Mouse (Mus musculus): ENCODE data around the gene Lhb. TPM values are rescaled to one million over a fixed set of nuclear protein-coding genes. Genes with fewer than 3 reads are reported as not detected.

Lhb gene
- total RNA-seq, 2 experiments from 2014 or later, result 0.51 to 0.73 TPM

DNA sequence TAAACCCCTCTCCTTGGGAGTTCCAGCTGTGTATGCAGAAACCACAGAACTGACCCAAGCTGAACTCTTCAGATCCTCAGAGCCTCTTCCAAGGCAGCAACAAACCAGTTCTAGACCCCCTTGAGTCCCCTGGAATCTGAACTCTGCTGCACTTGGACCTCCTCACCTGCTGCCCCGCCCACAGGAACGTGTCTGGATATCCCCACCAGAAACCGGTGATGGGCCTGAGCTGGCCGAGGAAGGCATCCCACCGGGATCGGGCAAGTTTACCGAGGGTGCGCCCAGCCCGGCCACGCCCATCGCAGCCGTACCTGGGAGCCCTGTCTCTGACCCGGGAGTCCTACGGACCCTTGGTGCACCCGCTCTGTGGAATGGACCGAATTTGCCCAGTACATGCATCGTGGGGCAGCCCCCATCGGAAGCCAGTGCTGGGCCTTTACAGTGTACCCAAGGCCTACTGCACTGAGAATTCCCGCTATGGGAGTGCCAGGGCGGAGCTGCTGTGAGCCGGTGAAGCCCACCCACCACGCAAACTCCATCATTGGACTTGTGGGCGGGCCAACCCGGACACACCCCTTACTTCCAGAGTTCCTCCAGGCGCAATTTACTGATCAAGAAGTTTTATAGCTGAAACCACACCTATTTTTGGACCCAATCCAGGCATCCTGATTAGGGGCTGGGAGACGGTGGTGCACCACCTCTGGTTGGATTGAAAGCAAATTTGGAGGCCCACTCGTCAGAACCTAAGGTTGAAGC lies 583 bp upstream of the Lhb start:
- no peak for TF ChIP-seq CTCF (IDR thresholded peaks at IDR 0.05)
- Histone ChIP-seq H3K27ac (no peak overlapping the region), H3K4me3 (no peak overlapping the region)
- intact Hi-C loops (cut with DNase I), result no loop called here
- no peak for DNase-seq

GRCm38 (mm10) chr7:45421194-45421593 lies 574 bp downstream of the Lhb start:
- no peak overlapping the region for H3K4me3 ChIP-seq
- TF ChIP-seq CTCF (IDR thresholded peaks at IDR 0.05), result no peak
- no peak overlapping the region for H3K27ac ChIP-seq
- intact Hi-C loops (cut with DNase I), result no loop called here
- no peak for DNase-seq

DNA sequence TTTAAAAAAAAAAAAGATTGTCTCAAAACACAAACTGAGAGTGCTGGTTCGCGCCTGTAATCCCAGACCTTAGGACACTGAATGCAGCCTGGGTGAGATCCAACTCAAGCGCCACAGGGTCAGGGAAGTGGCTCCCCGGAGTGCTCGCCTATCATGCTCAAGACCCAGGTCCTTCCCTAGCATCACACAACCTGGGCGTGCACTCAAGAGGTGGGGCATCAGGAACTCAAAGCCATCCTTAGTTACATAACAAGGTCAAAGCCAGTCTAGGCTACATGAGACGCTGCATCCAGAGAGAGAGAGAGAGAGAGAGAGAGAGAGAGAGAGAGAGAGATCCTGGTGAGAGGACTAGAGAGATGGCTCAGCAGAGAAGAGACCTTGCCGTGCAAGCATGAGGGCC lies 5.9 kb downstream of the Lhb start:
- H3K27ac ChIP-seq, result peak overlapping the region; percentile 63
- DNase-seq, result peak; percentile 71
- no peak overlapping the region for H3K4me3 ChIP-seq
- intact Hi-C loops (cut with DNase I), result no loop called here
- no peak for TF ChIP-seq CTCF (IDR thresholded peaks at IDR 0.05)

DNA sequence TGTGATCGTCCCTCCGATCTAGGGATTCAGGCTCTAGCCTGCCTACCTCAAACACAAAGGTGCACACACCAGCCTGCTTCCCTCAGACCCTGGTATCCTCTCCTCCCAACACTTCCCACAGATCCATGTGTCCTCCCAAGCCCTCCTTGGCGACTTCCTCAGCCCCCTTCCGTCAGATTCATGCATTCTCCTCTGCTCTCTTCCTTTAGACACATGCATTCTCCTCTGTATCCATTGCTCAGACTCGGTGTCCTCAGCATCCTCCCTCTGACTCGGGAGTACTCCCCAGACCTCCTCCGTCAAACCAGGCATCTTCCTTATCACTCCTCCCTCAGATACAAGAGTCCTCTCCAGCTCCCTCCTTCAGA lies 13.2 kb downstream of the Lhb start:
- Histone ChIP-seq H3K4me3 (peak overlapping the region; percentile 87), H3K27ac (peak overlapping the region; percentile 97)
- TF ChIP-seq CTCF (IDR thresholded peaks at IDR 0.05), result no peak
- DNase-seq, result no peak
- intact Hi-C loops (cut with DNase I), result loop anchor here (1.0 kb wide), 1 partner anchor 29 kb away; the partner anchor contains the start of gene Kcna7

DNA sequence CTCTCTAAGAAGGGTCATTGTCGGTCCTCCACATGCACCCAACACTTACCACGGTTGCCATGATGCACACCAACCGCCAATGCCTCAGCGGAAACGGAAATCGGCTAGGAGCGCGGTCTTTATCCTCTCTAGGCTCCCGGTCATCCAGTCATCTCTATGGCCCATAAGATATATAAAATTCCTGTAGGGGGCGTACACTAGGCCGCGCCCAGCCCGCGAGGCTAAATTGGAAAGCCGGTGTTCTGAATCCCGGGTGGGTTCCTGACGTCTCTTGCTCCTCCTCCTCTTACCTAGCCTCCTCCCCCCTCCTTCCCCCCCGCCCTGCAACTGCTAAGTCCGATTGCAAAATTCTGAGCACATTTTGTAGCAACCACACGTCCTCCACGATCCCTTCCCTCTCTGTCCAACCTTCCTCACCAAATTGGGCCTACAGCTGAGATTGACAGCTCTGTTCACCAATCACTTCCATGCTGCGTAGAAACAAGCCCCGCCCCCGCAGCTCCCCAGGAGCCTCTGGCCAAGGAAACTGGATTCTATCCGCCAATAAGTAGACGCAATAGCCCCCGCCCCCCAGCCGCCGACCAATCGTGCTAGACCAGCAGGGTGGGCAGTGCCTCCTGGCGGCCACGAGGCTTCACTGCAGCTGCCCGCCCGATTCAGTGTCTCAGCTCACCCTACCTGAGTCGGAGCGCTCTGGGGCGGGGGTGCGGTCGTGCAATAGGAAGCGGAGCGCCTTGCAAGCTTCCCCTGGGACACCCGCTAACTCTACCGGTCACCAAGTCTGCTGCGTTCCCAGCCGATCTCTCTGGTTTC lies 13.8 kb downstream of the Lhb start, which contains the start of gene Gys1:
TSS of gene Gys1 (plus strand) at position 642 of the 813 bp plus-strand sequence.
- intact Hi-C loops (cut with DNase I), result loop anchor here (1.0 kb wide), 1 partner anchor 29 kb away; the partner anchor contains the start of gene Kcna7
- DNase-seq, result peak; percentile 100
- Histone ChIP-seq H3K27ac (peak within 1 kb of the TSS; percentile 97), H3K4me3 (peak within 1 kb of the TSS; percentile 87)
- peak; percentile 90 for TF ChIP-seq CTCF (IDR thresholded peaks at IDR 0.05)

GRCm38 (mm10) chr7:45435038-45435437 lies 14.4 kb downstream of the Lhb start:
- no peak for DNase-seq
- intact Hi-C loops (cut with DNase I), result no loop called here
- H3K27ac ChIP-seq, result peak overlapping the region; percentile 97
- TF ChIP-seq CTCF (IDR thresholded peaks at IDR 0.05), result no peak
- H3K4me3 ChIP-seq, result peak overlapping the region; percentile 87

GRCm38 (mm10) chr7:45436444-45436843 lies 15.8 kb downstream of the Lhb start:
- TF ChIP-seq CTCF (IDR thresholded peaks at IDR 0.05), result no peak
- H3K27ac ChIP-seq, result peak overlapping the region; percentile 97
- DNase-seq, result no peak
- intact Hi-C loops (cut with DNase I), result no loop called here
- H3K4me3 ChIP-seq, result peak overlapping the region; percentile 87

DNA sequence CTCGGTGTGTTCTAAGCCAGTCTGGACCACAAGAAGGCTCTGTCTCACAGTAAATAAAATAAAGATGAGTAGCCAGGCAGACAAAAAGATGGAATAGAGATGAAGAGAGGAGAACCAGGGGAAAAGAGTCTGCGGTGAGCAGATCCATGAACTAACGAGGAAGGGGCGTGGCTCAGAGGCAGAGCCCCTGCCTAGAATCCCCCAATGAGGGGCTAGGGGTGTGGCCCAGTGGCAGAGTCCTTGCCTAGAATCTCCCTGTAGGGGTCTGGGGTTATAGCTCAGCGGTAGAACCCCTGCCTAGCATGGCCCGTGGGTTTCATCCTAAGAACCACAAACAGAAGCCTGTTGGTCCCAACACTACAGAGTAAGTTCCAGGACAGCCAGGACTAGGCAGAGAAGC lies 16.4 kb downstream of the Lhb start:
- Histone ChIP-seq H3K27ac (peak overlapping the region; percentile 97), H3K4me3 (peak overlapping the region; percentile 87)
- no peak for DNase-seq
- TF ChIP-seq CTCF (IDR thresholded peaks at IDR 0.05), result no peak
- intact Hi-C loops (cut with DNase I), result no loop called here

- Histone ChIP-seq H3K4me3 (peak within 1 kb of the TSS; percentile 87), H3K27ac (peak within 1 kb of the TSS; percentile 97)
- TF ChIP-seq CTCF (IDR thresholded peaks at IDR 0.05), result peak; percentile 68
- DNase-seq, result peak; percentile 88
- intact Hi-C loops (cut with DNase I), result loop anchor here (1.0 kb wide), 1 partner anchor 32 kb away; the partner anchor contains the start of gene Kcna7
These were observed 17.1 kb downstream of the Lhb start, which contains the start of gene Ruvbl2 for GRCm38 (mm10) chr7:45437521-45438276. Ruvbl2 (minus strand) TSS chr7:45438096.

- H3K4me3 ChIP-seq, result peak overlapping the region; percentile 33
- peak overlapping the region; percentile 93 for H3K27ac ChIP-seq
- DNase-seq, result peak; percentile 61
- TF ChIP-seq CTCF (IDR thresholded peaks at IDR 0.05), result no peak
- intact Hi-C loops (cut with DNase I), result no loop called here
These were observed 23.2 kb downstream of the Lhb start for GRCm38 (mm10) chr7:45443526-45444420.

- Histone ChIP-seq H3K27ac (peak overlapping the region; percentile 93), H3K4me3 (no peak overlapping the region)
- DNase-seq, result no peak
- no peak for TF ChIP-seq CTCF (IDR thresholded peaks at IDR 0.05)
- intact Hi-C loops (cut with DNase I), result no loop called here
These were observed 26.0 kb downstream of the Lhb start for GRCm38 (mm10) chr7:45446589-45446988.

All from gastrocnemius, adult 2 months (tissue).